Mouse (Mus musculus) liver, embryonic 14.5 days (tissue): ENCODE data around the gene Kdm2b.
A peak's percentile ranks its signal among the peaks of the same experiment; 100 is the strongest.

Source experiments
- CTCF ChIP-seq: IDR thresholded peaks from 2 replicates; pipeline ENCODE4 v1.5.1; 2016; ENCODE audit warnings: antibody characterized with exemption, low read depth, control low read depth
- EP300 ChIP-seq: IDR thresholded peaks from 2 replicates; pipeline ENCODE4 v1.6.1; 2016; ENCODE audit warnings: antibody characterized with exemption, low read depth

DNA sequence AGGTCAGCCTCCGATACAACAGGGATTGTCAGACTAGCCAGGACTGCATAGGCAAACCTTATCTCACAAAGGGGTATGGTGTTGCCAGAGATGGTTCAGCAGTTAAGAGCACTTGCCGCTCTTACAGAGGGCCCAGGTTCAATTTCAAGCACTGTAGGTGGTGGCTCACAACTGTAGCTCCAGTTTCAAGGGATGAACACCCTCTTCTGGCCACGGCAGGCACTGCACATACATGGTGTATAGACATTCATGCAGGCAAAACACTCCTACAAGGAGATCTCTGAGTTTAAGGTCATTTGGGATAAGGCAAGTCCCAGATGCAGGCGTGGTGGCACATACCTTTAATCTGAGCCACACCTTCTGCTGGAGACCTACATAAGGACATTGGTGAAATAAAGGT lies 76.8 kb downstream of the Kdm2b start:
- TF ChIP-seq CTCF, result peak; percentile 57
- TF ChIP-seq EP300, result no peak
